Mouse (Mus musculus): ENCODE data around the gene Tex46.

GRCm38 (mm10) chr4:136595221-136595620 lies 15.0 kb upstream of the Tex46 start:
- TF ChIP-seq CTCF (IDR thresholded peaks at IDR 0.05; ENCODE audit: low read depth, low read length) (no peak), EP300 (IDR thresholded peaks at IDR 0.05; ENCODE audit: insufficient read depth, low read depth, low read length) (no peak)

All from ES-Bruce4 (cell line).